Mouse (Mus musculus): Measurements from ENCODE around the gene Mtmr3. TPM values are rescaled to one million over a fixed set of nuclear protein-coding genes. Genes with fewer than 3 reads are reported as not detected.

Mtmr3 gene
- total RNA-seq (2017), result 60.3 and 93.3 TPM in 2 replicates

- peak; percentile 83 to 87 for ATAC-seq (replicated peaks in 1 of 2; ENCODE audit: insufficient read depth in 1 of 2, low FRiP score in 2 of 2, low TSS enrichment in 1 of 2, low read depth in 1 of 2, poor library complexity in 2 of 2, severe bottlenecking in 2 of 2)
These were observed at the start of gene Mtmr3 for GRCm38 (mm10) chr11:4594608-4595500. Mtmr3 (minus strand) TSS chr11:4594863.

GRCm38 (mm10) chr11:4643722-4644121, 49.1 kb upstream of the Mtmr3 start:
- no peak for ATAC-seq (replicated peaks in 1 of 2; ENCODE audit: insufficient read depth in 1 of 2, low FRiP score in 2 of 2, low TSS enrichment in 1 of 2, low read depth in 1 of 2, poor library complexity in 2 of 2, severe bottlenecking in 2 of 2)

- no peak for ATAC-seq (replicated peaks in 1 of 2; ENCODE audit: insufficient read depth in 1 of 2, low FRiP score in 2 of 2, low TSS enrichment in 1 of 2, low read depth in 1 of 2, poor library complexity in 2 of 2, severe bottlenecking in 2 of 2)
These were observed 46.5 kb upstream of the Mtmr3 start for GRCm38 (mm10) chr11:4641185-4641584.

GRCm38 (mm10) chr11:4638261-4638660, 43.6 kb upstream of the Mtmr3 start:
- no peak for ATAC-seq (replicated peaks in 1 of 2; ENCODE audit: insufficient read depth in 1 of 2, low FRiP score in 2 of 2, low TSS enrichment in 1 of 2, low read depth in 1 of 2, poor library complexity in 2 of 2, severe bottlenecking in 2 of 2)

GRCm38 (mm10) chr11:4637534-4638234, 43.0 kb upstream of the Mtmr3 start, which contains the start of gene Ascc2:
Ascc2 (plus strand) TSS chr11:4637747.
- ATAC-seq (replicated peaks in 1 of 2; ENCODE audit: insufficient read depth in 1 of 2, low FRiP score in 2 of 2, low TSS enrichment in 1 of 2, low read depth in 1 of 2, poor library complexity in 2 of 2, severe bottlenecking in 2 of 2), result peak; percentile 94 to 98

GRCm38 (mm10) chr11:4636782-4637342, 42.2 kb upstream of the Mtmr3 start:
- ATAC-seq (replicated peaks in 1 of 2; ENCODE audit: insufficient read depth in 1 of 2, low FRiP score in 2 of 2, low TSS enrichment in 1 of 2, low read depth in 1 of 2, poor library complexity in 2 of 2, severe bottlenecking in 2 of 2), result no peak

- ATAC-seq (replicated peaks in 1 of 2; ENCODE audit: insufficient read depth in 1 of 2, low FRiP score in 2 of 2, low TSS enrichment in 1 of 2, low read depth in 1 of 2, poor library complexity in 2 of 2, severe bottlenecking in 2 of 2), result no peak
These were observed 39.7 kb upstream of the Mtmr3 start for GRCm38 (mm10) chr11:4634395-4634794.

GRCm38 (mm10) chr11:4633420-4633819, 38.8 kb upstream of the Mtmr3 start:
- no peak for ATAC-seq (replicated peaks in 1 of 2; ENCODE audit: insufficient read depth in 1 of 2, low FRiP score in 2 of 2, low TSS enrichment in 1 of 2, low read depth in 1 of 2, poor library complexity in 2 of 2, severe bottlenecking in 2 of 2)

GRCm38 (mm10) chr11:4629861-4630280, 35.2 kb upstream of the Mtmr3 start:
- ATAC-seq (replicated peaks in 1 of 2; ENCODE audit: insufficient read depth in 1 of 2, low FRiP score in 2 of 2, low TSS enrichment in 1 of 2, low read depth in 1 of 2, poor library complexity in 2 of 2, severe bottlenecking in 2 of 2), result no peak

GRCm38 (mm10) chr11:4627636-4628035, 33.0 kb upstream of the Mtmr3 start:
- ATAC-seq (replicated peaks in 1 of 2; ENCODE audit: insufficient read depth in 1 of 2, low FRiP score in 2 of 2, low TSS enrichment in 1 of 2, low read depth in 1 of 2, poor library complexity in 2 of 2, severe bottlenecking in 2 of 2), result no peak

GRCm38 (mm10) chr11:4625931-4626330, 31.3 kb upstream of the Mtmr3 start:
- ATAC-seq (replicated peaks in 1 of 2; ENCODE audit: insufficient read depth in 1 of 2, low FRiP score in 2 of 2, low TSS enrichment in 1 of 2, low read depth in 1 of 2, poor library complexity in 2 of 2, severe bottlenecking in 2 of 2), result no peak

- no peak for ATAC-seq (replicated peaks in 1 of 2; ENCODE audit: insufficient read depth in 1 of 2, low FRiP score in 2 of 2, low TSS enrichment in 1 of 2, low read depth in 1 of 2, poor library complexity in 2 of 2, severe bottlenecking in 2 of 2)
These were observed 28.3 kb upstream of the Mtmr3 start for GRCm38 (mm10) chr11:4622997-4623396.

GRCm38 (mm10) chr11:4622442-4622986, 27.9 kb upstream of the Mtmr3 start:
- no peak for ATAC-seq (replicated peaks in 1 of 2; ENCODE audit: insufficient read depth in 1 of 2, low FRiP score in 2 of 2, low TSS enrichment in 1 of 2, low read depth in 1 of 2, poor library complexity in 2 of 2, severe bottlenecking in 2 of 2)

GRCm38 (mm10) chr11:4621866-4622265, 27.2 kb upstream of the Mtmr3 start:
- no peak for ATAC-seq (replicated peaks in 1 of 2; ENCODE audit: insufficient read depth in 1 of 2, low FRiP score in 2 of 2, low TSS enrichment in 1 of 2, low read depth in 1 of 2, poor library complexity in 2 of 2, severe bottlenecking in 2 of 2)

- ATAC-seq (replicated peaks in 1 of 2; ENCODE audit: insufficient read depth in 1 of 2, low FRiP score in 2 of 2, low TSS enrichment in 1 of 2, low read depth in 1 of 2, poor library complexity in 2 of 2, severe bottlenecking in 2 of 2), result no peak
These were observed 25.9 kb upstream of the Mtmr3 start for GRCm38 (mm10) chr11:4620501-4621108.

- ATAC-seq (replicated peaks in 1 of 2; ENCODE audit: insufficient read depth in 1 of 2, low FRiP score in 2 of 2, low TSS enrichment in 1 of 2, low read depth in 1 of 2, poor library complexity in 2 of 2, severe bottlenecking in 2 of 2), result no peak
These were observed 25.4 kb upstream of the Mtmr3 start, which contains the start of gene Gm11032 for GRCm38 (mm10) chr11:4620017-4620485. Gm11032 (plus strand) TSS chr11:4620067.

- no peak for ATAC-seq (replicated peaks in 1 of 2; ENCODE audit: insufficient read depth in 1 of 2, low FRiP score in 2 of 2, low TSS enrichment in 1 of 2, low read depth in 1 of 2, poor library complexity in 2 of 2, severe bottlenecking in 2 of 2)
These were observed 17.2 kb upstream of the Mtmr3 start for GRCm38 (mm10) chr11:4611904-4612303.

Measured in hematopoietic stem cell, adult 5-6 weeks (primary cell).